Mouse (Mus musculus) liver (tissue): ENCODE data around the gene Akap7.

ENCODE experiments used
- DNase-seq: peaks from one replicate; pipeline ENCODE4 v3.0.0-alpha.2; 2020; ENCODE audit warnings: mixed read lengths

Akap7 gene

GRCm38 (mm10) chr10:25307770-25308169 is at the start of gene Akap7:
Gene Akap7 (minus strand): TSS chr10:25307870.
- DNase-seq = no peak

DNA sequence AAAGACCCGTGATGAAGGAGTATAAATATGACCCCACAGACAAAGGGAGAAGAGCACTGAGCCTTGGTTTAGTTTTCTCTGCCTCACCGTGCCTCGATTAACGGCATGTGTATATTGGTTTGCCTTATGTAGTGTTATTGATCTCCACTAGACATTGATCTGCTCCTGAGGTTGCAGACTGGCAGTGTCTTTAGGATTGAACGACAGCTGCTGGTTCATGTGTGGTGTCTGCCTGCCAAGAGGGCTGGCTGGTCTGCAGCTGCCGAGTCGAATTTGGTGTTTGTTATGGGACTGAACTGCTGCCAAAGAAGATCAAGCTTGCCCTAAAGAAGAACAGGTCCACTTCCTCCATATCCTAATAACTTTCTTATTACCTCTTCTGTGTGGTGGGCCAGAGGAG is 46.7 kb upstream of the Akap7 start:
- no peak for DNase-seq

GRCm38 (mm10) chr10:25353941-25354340 is 46.3 kb upstream of the Akap7 start:
- DNase-seq = no peak

- DNase-seq = no peak
These were observed 35.1 kb upstream of the Akap7 start for GRCm38 (mm10) chr10:25342801-25343200.

DNA sequence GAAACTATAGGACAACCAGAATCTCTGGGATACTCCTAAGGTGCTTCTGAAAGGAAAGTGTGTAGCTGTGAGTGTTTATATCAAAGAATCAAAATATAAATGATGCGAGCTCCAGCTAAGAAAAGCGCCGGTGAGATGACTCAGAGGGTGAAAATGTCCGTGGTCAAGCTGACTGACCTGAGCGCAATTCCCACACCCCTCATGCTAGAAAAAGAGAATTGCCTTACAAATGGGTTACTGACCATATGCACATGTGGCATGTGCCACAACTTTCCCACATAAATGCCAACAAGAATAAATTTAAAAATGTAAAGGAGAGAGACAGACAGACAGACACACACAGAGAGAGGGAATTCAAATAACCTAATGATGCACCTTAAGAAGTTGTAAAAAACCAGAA is 33.0 kb upstream of the Akap7 start:
- DNase-seq = no peak

DNA sequence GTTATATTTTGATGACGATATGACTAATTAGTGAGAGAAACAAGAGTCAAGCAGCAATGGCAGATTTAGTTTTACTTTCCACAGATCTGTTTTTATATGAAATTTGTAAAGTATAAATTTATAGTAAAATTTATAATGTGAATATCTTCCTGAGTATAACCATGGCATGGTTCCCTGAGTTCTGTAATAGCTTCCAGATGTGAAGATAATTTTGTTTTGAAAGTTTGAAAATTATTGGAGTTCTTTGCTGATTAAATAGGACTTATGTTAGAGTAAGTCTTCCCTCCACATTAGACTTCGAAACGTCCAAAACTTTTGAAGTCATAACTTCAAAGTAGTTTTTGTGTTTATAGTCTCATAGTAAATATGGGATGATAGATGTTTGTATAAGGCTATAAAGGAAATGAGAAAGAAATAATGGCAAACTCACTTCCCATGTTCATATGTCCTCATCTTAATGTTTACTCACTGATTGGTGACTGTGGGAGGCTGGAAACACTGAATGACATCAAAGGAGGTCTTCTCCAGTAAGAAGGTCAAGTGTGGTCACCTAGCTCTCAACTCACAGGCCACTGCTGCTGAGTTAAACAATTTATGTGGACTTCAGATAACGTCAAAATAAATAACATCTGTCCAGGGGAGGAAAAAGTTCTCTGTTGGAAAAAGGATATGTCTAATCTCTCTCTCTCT is 25.9 kb upstream of the Akap7 start:
- DNase-seq = no peak

- DNase-seq = no peak
These were observed 23.8 kb upstream of the Akap7 start for GRCm38 (mm10) chr10:25331321-25332049.

- no peak for DNase-seq
These were observed 22.4 kb upstream of the Akap7 start for GRCm38 (mm10) chr10:25330094-25330493.

GRCm38 (mm10) chr10:25327511-25327910 is 19.8 kb upstream of the Akap7 start:
- peak; percentile 30 for DNase-seq

DNA sequence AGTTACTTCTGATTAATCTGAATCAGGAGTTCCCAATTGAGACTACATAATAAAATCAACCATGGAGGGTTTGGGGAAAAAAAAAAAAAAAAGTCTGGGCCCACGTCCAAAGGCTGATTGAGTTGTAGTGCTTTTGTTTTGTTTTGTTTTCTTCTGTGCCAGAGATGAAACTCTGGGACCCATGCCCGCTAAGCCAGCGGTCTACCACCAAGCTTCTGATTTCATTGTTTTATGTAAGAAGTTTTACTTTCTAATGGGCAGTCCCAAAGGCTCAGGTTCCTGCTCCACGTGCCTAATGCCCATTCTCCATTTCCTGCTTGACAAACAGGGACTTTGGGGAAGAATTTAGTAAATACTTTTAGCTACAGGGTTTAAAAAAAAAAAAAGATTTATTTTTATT is 18.0 kb upstream of the Akap7 start:
- DNase-seq = no peak

- DNase-seq = no peak
These were observed 13.5 kb upstream of the Akap7 start for GRCm38 (mm10) chr10:25321198-25321597.

GRCm38 (mm10) chr10:25319531-25319930 is 11.9 kb upstream of the Akap7 start:
- no peak for DNase-seq

DNA sequence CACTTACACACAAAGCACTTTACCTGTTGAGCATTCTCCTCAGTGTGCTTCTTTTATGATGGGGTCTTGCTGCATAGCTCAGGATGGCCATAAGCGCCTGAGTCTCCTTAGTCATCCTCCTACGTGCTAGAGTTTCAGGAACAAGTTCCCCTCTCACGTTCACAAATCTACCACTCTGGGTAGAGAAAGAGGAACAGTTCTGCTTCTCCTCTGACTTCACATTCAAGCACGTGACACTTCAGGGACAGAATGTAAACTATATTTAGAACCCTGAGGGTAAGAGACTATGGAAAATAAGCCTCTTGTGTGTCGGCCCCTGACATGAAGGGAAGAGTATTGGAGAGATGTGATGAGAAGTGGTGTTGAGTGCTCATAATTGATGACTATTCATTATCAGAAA is 10.7 kb upstream of the Akap7 start:
- no peak for DNase-seq

DNA sequence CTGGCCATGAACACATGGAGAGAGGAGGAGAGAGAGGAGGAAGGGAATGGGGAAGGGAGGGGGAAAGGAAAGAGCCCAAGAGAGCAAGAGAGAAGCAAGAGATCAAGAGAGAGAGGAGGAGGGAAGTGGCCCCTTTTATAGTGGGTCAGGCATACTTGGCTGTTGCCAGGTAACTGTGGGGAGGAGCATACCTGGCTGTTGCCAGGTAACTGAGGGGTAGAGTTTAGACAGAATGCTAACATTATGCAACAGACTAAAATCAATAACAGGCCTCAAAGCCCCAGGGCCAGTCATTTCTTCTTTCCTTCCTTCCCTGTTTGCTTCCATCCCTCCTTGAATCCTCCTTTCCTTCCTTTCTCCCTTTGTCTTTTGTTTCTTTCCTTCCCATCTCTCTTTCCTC is 10.0 kb upstream of the Akap7 start:
- no peak for DNase-seq

- no peak for DNase-seq
These were observed 6.3 kb upstream of the Akap7 start for GRCm38 (mm10) chr10:25313856-25314584.

DNA sequence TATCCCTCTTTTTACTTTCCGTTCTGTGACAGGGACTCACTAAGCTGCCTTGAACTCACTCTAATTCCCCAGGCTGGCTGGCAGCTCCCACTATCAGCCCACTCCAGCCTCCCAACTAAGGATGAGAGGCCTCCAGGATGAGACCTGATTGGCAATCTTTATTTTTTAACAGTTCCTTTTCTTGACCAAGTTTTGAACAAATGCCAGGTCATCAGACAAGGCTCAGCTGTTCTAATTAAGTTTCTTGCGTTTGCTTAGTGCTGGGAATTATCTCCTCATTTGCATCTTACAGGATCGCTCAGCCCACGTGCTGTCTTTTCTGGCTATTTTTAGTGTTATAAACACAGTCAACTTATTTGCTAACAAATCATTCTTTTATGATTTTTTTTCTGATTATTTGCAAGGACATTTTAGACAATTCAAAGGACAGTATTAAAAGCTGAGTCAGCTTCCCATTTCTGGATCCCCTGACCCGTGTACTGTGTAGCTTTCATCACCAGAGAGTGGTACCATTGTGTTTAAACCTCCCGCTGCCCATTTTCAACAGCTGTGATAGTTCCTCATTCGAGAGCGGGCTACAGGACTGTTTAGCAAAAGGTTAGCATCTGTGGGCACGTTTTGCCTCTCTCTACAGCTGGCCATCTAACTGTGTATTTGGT is 4.0 kb upstream of the Akap7 start:
- no peak for DNase-seq

DNA sequence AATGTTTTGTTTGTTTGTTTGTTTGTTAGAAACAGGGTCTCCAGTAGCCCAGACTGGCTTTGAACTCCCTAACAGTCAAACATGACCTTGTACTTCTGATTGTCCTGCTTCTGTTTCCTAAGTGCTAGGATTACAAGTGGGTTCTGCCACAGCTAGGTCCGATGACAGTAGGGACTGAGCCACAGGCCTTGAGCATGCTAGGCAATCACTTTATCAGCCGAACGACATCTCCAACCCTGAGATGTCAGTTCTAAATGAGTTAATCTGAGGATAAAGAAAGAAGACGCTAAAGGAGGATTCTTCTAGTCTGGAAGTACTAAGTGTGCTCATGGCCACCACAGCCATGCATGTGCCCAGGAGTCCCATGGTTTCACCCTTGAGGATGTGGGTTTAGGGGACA is 3.1 kb upstream of the Akap7 start:
- DNase-seq = no peak

DNA sequence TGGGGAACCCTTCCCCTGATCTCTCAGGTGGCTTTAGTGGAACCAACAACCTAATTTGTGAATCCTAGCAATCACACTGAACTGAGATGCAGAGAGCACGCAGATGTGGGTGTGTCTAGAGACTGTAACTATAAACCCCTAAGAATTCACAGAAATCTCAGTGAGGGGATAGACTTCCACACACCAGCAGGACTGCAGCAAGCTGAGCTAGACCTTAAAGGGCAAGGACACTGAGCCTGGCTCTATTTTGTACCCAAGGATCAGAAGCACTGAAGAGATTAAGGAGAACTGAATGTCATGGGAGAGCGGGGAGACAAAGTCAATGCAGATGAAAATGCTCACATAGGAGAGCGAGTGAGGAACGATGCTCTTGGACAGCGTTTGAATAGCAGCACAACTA is 2.3 kb upstream of the Akap7 start:
- no peak for DNase-seq

DNA sequence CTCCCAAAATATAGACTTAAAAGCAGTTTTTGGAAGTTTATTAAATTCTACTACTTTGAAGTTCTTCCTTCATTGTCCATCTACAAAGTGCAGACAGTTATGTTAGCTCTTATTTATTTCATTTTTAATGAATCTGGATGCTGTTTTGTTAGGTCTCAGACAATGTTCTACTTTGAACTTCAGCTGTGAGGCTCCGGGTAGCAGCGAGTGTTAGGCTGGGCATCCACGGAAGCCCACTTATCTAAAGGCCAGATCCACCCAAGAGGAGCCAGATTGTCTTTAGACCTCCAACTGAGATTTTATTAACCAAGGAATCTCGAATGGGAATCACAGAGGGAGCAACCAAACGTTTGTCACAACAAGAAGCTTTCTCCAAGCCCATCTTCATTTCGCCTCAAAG is 2.5 kb downstream of the Akap7 start:
- no peak for DNase-seq

DNA sequence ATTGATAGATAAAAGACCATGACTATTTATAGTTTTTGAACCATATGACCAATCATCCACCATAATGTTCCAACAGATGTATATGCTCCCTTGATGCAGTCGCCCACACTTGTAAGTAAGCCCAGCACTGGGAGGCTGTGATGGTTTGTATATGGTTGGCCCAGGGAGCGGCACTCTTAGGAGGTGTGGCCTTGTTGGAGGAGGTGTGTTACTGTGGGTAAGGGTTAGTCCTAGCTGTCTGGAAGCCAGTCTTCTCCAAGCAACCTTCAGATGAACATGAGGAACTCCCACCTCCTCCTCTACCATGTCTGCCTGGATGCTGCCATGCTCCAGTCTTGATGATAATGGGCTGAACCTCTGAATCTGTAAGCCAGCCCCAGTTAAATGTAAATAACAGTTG is 3.1 kb downstream of the Akap7 start:
- DNase-seq = no peak

DNA sequence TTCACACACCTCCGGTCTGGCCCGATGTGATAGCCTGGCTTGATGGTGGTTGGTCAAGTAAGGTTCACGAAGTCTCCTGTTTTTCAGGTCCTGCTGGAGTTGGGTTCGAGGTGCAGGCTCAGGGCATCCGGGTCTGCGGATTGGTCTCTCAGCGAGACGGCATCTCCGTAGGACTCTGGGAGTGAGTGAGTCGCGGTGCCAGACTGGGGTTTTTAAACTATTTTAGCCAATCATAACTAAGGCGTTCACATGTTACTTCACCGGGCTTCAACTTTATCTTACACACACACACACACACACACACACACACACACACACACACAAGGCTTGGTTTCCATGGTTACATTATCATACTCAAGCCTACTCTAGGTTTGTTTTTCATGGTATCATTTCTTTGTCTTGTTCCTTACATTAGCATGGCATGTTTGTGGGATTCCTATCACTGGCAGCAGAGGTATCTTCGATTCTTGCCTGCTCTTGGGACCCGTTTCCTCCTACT is 8.6 kb downstream of the Akap7 start:
- DNase-seq = peak; percentile 87

GRCm38 (mm10) chr10:25298264-25298671 is 9.4 kb downstream of the Akap7 start:
- peak; percentile 59 for DNase-seq

- peak; percentile 63 for DNase-seq
These were observed 9.9 kb downstream of the Akap7 start for GRCm38 (mm10) chr10:25297666-25298263.
